Mouse (Mus musculus) frontal cortex, postnatal 14 days (tissue): ENCODE data around the gene Skap2.

Experiments
- DNase-seq, 2 experiments: peaks; one replicate each; pipeline ENCODE4 v3.0.0; 2022; ENCODE audit warnings: low spot score in 2 of 2

The Skap2 gene

DNA sequence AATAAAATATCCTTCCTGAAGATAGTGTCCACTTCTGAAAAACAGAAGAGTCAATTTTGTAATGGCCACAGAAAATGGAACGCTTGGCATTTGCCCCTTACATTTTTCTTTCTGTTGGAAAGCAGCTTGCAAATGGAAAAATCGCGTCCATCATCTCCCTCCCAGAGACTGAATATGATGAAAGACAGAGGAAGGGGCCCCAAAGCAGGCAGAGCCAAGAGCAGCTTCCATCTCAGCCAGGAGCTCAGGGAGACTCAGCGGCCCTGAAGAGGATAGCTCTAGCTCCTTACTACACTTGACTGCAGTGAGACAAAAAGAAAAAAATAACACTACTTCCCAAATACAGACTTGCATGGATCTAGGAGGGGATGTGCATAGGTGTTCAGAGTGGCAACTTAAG lies 122.5 kb downstream of the Skap2 start:
- DNase-seq, result no peak

DNA sequence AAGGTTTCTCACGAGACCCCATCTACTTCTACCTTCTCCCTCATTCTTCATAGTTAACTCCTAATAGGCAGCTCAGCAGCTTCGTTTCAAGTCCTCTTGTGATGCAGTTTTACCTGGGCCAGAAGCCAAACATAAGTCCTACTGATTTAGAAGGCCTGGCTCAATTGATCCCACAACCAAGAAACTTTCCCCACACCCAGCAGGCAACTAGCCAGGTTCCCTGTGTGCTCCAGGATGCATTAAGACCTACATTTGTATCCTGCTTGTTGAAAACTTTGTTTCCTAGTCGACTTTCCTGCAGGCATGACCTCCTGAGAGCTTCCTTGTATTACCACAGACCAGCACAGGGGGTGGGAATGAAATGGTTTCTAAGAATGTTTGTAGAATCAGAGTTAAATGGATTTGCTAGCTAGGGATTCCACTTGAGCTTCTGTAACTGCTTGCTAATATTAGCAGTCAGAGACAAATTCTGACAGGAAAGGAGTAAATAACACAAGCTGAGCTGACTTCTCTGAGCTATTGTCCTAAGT lies 125.4 kb downstream of the Skap2 start:
- no peak for DNase-seq

DNA sequence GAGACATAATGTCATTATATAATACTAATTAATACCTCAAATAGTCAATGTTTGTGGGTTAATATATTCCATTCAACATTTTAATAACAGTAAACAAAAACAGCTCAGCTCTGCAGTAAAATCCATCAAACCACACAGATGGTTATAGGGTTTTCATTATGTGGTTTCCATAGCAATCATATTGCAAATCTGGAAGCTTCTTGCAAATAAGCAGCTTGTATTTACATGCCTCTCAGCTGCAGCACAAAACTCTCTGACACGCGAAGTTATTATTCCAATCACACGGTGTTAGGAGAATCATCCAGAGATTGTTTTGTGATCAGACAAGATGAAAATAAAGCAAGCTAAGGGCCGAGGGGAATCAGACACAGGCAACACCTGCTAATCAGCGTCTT lies 129.5 kb downstream of the Skap2 start:
- DNase-seq, result no peak

DNA sequence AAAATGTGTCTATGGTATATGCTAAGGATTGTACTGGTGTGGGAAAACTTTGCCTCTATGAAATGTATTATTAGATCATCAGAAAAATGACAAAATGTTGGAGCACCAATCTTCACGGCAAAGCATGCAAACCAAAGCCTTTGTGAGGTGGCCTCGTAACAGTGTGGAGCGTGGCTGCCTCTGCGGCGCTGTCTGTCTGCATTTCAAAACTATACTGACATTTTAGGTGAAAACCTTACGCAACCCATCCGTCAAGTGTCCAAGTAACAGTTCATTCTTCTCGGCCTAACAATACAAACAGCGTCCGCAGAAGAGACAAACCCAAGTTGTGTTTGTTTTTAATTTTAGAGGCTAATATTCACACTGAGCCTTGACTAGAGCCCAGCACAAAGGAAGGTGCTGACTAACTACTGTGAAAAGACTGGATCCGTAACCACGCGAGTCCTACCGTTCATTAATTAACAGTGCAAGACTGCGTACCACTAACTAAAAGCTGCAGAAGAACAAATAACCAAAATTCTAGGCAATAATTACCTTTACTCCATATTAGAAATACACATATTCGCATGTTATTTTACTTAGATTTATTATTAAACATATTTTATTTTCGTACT lies 130.0 kb downstream of the Skap2 start:
- no peak for DNase-seq

DNA sequence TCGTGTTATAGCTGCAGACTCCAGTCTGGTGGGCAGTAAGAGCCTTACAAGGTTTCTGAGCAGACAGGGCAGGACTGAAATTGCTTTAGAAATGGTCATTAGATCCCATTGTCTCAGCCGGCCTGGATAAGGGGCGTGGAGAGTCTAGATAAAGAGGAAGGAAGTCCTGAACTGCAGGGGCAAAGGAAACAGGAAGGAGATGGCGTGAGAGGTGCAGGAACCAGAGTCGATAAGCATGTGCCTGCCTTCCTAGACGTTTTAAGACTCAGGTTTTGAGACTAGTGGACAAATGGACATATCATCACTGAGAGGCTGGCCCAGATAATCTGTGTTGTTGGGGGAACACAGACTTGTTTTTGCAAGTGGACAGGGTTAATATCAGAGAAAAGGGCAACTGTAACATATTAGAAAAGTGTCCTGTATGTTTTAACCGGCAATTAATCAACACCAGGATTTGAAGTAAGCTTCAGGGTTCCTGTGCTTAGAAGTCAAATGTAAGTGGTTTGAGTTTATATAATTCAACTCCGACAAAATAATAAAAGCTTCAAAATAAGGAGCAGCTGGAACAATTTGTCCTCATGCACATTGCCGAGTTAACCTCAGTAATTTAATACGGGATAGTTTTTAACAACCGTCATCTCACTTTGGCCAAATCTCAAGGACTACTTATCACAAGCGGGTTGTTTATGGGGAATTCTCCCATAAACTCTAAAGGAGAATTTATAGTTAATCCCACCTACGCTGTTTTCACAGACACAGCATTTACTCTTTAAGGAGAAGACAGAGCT lies 131.0 kb downstream of the Skap2 start:
- DNase-seq, result no peak

DNA sequence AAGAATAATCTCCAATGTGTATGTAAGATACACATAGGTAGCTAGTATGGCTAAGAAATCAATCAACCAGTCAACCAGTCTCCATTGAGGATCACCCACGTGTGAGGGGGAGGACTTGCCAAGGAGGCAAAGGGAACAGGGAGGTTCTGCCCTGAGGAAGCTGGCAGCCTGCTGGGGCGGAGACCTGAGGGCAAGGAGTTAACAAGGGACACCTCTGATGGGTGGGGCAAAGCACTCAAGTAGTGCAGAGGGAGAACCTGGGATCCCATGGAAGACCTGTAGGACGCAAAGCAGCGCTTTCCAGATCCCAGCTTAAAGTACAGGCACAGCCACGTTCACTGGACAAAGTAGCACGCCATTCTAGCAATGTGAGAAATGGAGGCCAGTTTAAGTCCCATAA lies 131.6 kb downstream of the Skap2 start:
- DNase-seq, result no peak

DNA sequence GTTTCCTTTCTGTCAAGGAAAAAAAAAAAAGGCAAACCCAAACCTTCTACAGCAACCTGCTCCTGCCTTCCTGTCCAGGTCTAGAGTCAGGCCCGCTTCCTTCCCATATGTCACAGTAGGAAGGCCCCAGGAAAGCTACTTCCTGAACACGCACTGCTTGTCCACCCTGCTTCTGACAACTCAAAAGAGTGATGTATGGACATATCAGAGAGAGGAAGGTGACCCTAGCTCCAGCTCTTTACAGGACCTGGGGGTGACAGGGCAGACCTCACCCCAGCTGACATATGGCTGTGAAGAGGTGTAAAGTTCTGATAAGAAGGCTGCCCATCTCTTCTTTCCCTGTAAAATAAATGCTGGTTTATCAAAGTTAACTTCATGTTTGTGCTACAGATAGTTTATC lies 133.8 kb downstream of the Skap2 start:
- no peak for DNase-seq

DNA sequence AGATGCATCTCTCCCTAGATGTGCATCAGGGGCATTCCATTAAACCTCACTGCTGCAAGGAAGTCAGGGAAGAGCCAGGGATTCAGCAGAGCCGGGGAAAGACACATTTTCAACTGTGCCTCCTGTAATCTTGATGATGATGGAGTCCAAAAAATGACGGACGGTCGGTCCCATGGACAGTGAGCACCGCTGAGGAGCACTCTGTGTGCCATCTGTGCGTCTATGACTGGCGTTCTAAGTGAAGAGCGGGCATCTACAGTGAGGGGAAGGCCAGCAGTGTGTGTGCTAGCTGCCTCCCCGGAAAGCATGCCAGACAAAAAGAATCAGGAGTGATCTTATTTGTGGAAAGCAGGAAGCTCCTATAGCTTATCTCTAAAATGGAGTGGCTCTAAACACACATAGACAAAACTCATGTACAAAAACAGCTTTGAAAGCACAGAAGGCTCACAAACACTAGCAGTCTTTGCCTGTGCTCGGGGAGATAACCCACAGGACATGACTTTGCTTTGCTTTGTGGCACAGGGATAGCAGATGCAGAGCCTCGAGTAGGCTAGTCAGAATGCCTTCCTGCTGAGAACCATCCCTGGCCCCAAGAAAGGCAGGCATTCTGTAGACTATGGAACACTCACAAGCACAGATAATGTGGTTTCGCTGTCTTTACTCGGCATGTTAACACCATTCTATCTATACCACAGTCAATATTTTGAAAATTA lies 135.4 kb downstream of the Skap2 start:
- no peak for DNase-seq

DNA sequence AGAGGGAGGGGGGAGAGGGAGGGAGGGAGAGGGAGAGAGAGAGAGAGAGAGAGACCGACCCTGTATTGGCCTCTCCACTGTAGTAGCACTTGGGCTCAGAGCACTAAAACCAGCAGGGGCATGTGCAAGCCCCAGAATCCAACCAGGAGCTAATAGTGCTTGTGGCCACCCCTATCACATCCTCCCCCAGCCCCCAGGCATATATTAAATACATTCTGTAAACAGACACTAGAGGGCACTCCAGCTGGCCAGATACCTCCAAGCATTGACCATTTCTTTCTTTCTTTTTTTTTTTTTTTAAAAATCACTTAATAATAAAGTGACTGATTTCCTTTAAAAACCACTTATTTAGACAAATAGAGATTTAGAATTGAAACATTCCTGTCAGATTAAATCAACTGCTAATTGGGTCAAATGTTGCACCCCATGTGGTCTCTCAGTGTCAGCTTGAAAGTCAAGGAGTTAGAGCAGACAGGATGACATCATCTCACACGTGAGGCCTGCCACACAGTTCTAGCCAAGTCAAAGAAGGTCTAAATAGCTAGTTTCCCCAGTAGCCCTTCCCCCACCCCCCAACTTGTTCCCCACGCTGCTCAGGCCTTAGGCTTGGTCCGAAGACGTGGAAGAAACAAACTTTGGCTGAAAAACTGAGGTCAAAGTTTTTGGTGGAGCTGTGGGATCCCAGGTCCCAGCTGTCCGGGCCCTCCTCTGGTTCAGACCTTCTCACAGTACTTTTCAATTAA lies 136.3 kb downstream of the Skap2 start:
- no peak for DNase-seq

DNA sequence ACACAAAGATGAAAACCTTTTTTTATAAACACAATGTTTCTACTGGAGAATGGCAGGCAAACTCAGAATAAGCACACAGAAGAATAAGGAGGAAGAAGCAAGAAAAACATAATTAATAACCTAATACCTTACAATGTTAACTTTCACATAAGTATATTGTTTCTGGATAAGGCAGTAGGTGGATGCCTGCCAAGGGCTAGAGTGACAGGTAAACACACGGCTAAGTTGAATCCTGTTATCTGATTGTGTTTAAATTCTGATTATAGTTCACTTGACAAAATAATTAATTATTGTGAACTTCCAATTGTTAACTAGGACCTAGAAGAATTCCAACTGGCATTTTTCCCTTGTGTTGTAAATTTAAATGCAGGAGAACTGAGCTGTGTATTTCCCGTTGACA lies 138.3 kb downstream of the Skap2 start:
- no peak for DNase-seq

DNA sequence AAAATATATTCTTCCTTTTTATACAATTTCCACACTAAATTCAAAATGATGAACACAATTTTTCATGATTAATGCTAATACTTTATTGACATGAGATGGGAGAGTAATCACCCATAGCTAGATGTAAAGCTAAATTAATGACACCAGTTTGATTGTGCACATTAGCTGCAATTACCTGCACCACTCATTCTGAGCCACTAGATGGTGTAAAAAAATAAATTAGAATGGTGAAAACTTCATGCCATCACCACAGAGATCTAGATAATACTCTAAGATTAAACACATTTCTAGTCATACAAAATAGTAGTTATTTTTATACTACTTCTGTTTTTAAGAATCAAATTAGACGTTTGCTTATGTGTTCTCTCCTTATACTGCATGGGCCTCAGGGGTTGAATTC lies 141.2 kb downstream of the Skap2 start:
- no peak for DNase-seq

DNA sequence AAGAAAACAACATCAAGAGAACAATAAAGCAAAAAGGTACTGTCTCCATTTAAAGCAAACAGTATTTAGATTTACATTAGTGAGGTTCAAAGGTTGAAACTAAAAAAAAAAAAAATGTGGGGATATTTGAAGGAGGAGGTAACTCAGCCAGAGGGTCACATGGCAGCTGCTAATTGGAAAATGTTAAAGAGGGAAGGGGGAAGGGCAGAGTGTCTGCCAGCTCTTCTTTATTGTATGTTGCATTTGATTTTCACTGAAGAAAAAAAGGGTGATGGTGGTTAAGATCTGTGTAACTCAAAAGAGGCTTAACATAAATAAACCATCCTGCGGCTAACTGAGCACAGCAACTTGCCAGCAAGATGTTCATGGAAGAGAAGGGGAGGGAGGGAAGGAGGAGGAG lies 142.1 kb downstream of the Skap2 start:
- DNase-seq, result no peak

DNA sequence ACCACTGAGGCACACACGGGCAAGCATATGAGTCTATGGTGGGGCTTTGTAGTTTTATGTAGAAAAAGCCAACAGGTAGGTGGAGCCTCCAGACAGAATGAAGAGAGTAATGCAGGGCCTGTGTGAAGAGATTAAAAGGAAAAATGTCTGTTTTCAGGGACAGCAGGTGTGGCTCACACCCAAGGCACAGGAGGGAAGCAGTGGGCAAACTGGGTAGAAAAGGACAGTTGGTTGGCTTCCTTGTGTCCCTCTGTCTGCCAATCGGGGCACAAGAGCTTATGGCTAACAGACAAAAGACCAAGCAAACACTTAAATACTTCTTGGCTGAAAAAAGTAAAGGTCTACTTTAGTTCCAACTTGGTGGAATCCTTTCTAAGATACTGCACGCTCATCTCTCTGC lies 145.8 kb downstream of the Skap2 start:
- DNase-seq, result no peak

DNA sequence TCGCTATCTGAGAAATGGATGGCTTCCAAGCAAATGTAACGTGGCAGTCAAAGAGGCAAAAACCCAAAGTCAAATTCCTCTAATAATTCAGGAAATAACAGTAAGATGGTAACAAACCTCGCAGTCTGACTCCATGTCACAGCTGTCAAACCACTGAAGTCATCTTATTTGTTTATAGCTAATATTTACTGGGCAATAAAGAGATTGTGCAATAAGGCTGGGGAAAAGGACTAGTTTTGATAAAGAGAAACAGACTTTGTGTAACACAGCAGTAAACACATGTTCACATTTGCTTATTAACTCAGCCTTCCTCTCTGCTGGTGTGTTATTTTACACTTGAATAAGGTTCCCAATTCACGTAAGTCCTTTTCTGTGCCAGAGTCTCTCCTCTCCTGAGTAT lies 148.8 kb downstream of the Skap2 start:
- no peak for DNase-seq

DNA sequence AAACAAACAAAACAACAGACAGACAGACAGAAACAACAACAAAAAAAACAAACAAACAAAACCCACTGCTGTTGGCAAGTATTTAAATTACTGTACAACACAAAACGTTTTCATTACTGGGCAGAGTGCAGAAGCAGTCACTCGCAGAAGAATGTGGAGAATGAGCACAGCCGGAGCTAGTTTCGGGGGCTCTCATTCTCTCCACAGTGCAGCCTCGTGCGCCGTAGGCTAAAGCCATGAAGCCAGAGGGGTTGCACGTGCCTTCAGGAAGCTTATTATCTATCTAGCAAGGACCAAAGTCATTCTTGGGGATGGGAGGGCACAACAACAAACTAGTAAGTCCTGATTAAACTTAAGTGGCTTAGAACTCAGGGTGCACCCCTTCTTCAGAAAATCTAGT lies 152.0 kb downstream of the Skap2 start:
- DNase-seq, result no peak

DNA sequence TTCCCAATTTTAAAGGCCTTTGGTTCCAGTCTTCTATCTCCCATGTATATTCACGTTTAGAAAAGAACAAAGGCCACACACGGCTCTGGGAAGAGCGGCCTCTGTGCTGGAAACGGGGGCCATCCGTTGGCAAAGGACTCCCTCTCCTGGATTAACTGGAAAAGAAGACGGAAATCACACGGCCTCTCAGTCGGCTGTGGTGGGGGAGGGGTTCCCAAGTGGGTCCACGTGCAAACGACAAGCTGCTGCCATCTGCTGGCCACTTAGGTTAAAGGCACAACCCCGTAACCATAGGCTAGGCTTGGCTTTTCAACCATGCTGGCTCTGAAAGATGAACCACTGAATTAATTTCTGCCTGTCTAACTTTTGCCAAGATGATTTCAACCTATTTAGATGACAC lies 154.5 kb downstream of the Skap2 start:
- DNase-seq, result peak; percentile 88 to 96

DNA sequence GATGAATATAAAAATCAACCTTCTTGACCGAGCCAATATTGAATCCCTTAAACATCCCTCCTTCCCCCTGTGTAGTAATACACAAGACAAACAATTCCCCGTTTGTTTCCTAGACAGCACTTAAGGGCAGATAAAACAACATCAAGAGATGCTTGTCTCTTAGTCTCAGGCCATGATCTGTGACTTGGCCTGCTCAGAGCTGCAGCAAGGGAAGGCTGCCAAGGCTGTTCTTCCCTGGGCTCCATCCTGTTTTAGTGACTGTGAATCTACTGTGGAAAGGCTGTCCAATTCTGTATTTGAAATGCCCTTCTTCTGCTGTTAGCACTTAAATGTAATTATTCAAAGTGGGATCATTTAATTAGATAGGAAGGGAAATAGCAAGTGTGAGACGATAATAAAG lies 159.1 kb downstream of the Skap2 start:
- DNase-seq, result no peak

DNA sequence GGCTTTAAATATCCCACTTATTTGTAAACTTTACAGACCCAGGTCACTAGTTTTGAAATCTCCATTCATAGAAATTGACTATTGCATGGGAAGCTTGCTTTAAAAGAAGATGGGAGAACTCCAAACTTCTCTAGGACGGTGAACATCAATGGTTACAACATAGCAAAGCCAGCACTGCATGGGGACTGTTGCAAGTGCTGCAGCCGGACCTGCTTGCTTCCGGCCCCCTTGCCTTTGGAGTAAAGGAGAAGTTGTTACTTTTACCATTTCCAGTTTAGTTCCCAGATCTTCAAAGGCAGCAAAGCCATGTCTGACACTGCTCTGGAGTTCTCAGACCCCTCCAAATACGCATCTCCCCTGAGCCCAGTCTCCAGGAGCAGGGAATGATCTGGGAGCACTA lies 159.7 kb downstream of the Skap2 start:
- no peak for DNase-seq

DNA sequence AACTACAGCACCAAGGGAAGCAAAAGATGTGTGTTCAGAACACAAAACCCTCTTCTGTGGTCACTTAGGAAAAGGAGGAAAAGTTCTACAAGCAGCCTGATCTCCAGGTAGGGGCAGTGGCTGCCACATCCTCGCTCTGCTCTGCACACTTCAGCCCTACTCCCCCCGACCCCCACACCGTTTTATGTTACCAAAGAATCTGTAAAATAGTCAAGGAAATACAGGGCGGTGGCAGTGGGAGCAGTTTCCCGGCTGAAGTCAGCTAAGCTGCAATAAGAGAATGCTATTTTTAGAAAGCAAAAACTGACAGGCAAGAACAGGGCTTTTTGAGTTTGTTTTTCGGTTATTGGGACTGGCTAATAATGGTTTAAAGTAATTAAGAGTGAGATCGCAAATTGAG lies 160.8 kb downstream of the Skap2 start:
- DNase-seq, result no peak

DNA sequence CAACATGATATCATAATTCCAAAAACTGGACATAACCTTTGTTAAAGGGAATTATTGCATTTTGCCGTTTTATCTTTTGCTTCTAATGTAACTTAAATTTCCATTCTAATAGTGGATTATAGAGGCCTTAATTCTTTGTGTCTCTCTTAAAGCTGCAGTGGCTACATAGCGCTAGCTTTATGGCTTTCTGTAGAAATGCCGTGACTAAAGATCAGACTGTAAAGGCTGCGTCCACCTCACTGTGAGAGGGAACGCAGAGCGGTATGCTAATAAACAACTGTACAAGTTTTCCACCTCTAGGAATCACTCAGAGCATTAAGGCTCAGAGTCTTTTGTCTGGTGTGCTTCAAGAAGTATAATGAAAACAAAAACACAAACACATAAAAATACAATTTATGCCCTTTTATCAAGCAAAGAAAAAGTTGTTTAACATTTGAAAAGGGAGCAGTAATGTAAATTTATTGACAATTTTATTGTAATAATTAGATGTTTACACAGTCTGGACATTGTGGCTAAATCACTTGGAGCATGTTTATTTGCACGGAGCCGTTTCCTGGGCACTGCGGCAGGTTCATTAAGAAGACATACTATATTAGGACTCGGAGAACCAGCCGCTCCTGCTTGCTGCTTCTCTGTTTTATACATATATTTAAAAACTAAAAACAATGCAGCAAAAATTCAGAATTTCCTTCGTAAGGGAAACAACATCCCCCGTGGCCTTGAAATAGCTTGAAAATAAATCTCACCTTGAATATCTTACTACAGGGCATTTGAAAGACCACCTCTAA lies 162.1 kb downstream of the Skap2 start:
- no peak for DNase-seq

DNA sequence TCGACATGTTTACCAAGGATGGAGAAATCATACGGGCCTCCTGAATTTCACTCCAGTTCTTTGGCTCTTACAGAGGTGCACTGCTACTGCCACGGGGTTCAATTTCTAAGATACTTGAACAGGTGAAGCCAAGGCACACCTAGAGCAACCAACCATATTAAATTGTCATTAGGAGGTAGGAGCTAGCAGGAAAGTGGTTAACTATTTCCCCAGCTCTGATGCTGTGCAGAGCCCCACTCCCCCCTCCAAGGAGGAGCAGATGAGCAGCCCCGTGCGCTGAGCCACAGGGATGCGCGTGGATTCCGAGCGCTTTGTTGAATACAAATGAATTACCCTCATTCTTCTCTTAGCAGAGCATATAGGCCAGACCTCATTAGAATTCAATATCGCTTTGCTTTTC lies 162.8 kb downstream of the Skap2 start:
- DNase-seq, result no peak
